Mouse (Mus musculus) hindbrain, embryonic 15.5 days (tissue): ENCODE data around the gene Bdh2. TPM values are rescaled to one million over a fixed set of nuclear protein-coding genes. Genes with fewer than 3 reads are reported as not detected.

Source experiments
- ATAC-seq: fragments of 200-750 bp; cut with Nextera tagmentation; 2 replicates; pipeline ENCODE4 v1.8.0; 2017; ENCODE audit warnings: low read depth, moderate number of reproducible peaks, moderate TSS enrichment; ENCODE audit not compliant: low FRiP score
- H3K27ac ChIP-seq: fragments of 300-500 bp; sonication (generic); replicated peaks from 2 replicates; pipeline ENCODE4 v1.5.1; 2015; ENCODE audit warnings: mild to moderate bottlenecking, inconsistent platforms
- H3K27me3 ChIP-seq: fragments of 300-500 bp; sonication (generic); 2 replicates; pipeline ENCODE4 v1.6.1; 2015; ENCODE audit warnings: control low read depth, inconsistent platforms
- H3K36me3 ChIP-seq: fragments of 300-500 bp; sonication (generic); 2 replicates; pipeline ENCODE4 v1.6.1; 2015; ENCODE audit warnings: control low read depth, inconsistent platforms
- H3K4me1 ChIP-seq: fragments of 300-500 bp; sonication (generic); replicated peaks from 2 replicates; pipeline ENCODE4 v1.6.1; 2015; ENCODE audit warnings: control low read depth, inconsistent platforms
- H3K4me2 ChIP-seq: fragments of 300-500 bp; sonication (generic); 2 replicates; pipeline ENCODE4 v1.6.1; 2015; ENCODE audit warnings: moderate library complexity, mild to moderate bottlenecking, inconsistent platforms
- H3K4me3 ChIP-seq: fragments of 300-500 bp; sonication (generic); 2 replicates; pipeline ENCODE4 v1.5.1; 2015; ENCODE audit warnings: mild to moderate bottlenecking, inconsistent platforms
- H3K9ac ChIP-seq: fragments of 300-500 bp; sonication (generic); 2 replicates; pipeline ENCODE4 v1.6.1; 2015; ENCODE audit warnings: inconsistent platforms
- H3K9me3 ChIP-seq: fragments of 300-500 bp; sonication (generic); 2 replicates; pipeline ENCODE4 v1.6.1; 2016; ENCODE audit warnings: control low read depth, inconsistent platforms
- WGBS: fragments of 180-500 bp; shearing (Covaris S2); methylation state at CpG from one replicate; pipeline ENCODE4 v1.1.7; 2015; 5-methylcytosine and 5-hydroxymethylcytosine counted together
- polyA plus RNA-seq: library from polyadenylated mRNA; unstranded; fragments of >200 nt; fragmentation: Nextera tagmentation; extraction: Ambion mirVana; gene quantifications from 2 replicates; pipeline ENCODE4 v1.2.1, GENCODE M21; 2015

The Bdh2 gene
- polyA plus RNA-seq, 1 experiment from 2014 or later, result 3.5 TPM

DNA sequence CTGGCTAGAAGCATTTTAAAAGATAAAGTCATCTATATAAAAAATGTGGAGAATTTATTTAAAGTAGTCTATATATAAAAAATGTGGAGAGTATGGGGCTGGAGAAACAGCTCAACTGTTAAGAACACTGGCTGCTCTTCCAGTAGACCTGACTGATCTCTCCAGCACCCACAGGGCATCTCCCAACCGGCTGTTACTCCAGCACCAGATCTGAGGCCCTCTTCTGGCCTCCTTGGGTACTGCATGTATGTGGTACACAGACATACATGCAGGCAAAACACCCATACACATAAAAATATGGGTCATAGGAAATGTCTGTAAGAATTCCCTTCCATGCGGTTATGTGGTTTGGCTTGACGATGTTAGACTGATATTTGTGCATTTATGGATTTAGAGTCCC, 47.5 kb downstream of the Bdh2 start:
- no peak for ATAC-seq
- H3K27me3 ChIP-seq, result no peaks in the 10 kb centered on the region
- WGBS, result 45% methylated on average over 3 of the region's 3 CpGs

DNA sequence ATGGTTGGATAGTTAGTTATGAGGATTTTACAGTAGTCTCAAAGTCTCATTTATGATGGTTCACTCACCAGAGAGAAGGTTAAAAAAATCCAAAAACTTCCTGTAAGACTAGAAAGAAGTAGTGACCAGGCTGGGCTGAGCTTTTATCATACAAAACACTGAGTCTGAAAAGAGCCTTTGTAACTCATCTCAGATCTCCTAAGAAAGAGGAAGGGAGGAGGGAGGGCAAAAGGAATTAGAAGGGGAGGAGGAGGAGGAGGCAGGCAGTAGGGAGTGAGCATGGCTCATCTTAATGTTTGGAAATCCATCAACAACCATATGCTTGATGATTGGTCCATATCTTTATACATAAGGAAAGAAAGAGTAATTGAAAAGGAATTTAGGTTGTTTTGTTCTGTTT, 51.7 kb downstream of the Bdh2 start:
- H3K9me3 ChIP-seq, result no peaks in the 10 kb centered on the region
- no peak overlapping the region for H3K27ac ChIP-seq
- H3K4me2 ChIP-seq, result no peak overlapping the region
- H3K9ac ChIP-seq, result no peak overlapping the region
- H3K4me3 ChIP-seq, result no peak overlapping the region
- no peaks in the 10 kb centered on the region for H3K27me3 ChIP-seq
- no peak for ATAC-seq
- no peaks in the 10 kb centered on the region for H3K4me1 ChIP-seq
- H3K36me3 ChIP-seq, result no peaks in the 10 kb centered on the region

More for the DNA sequence above, 47.5 kb downstream of the Bdh2 start:
- Histone ChIP-seq H3K36me3 (no peaks in the 10 kb centered on the region), H3K9ac (no peak overlapping the region), H3K4me1 (no peaks in the 10 kb centered on the region), H3K9me3 (no peaks in the 10 kb centered on the region), H3K4me2 (no peak overlapping the region), H3K27ac (no peak overlapping the region), H3K4me3 (no peak overlapping the region)

- no peak overlapping the region for H3K4me3 ChIP-seq
- H3K27me3 ChIP-seq, result no peaks in the 10 kb centered on the region
- no peaks in the 10 kb centered on the region for H3K4me1 ChIP-seq
- H3K4me2 ChIP-seq, result no peak overlapping the region
- H3K9me3 ChIP-seq, result no peaks in the 10 kb centered on the region
- H3K36me3 ChIP-seq, result no peaks in the 10 kb centered on the region
- WGBS, result 25% methylated on average over 4 of the region's 4 CpGs
- H3K9ac ChIP-seq, result no peak overlapping the region
- no peak overlapping the region for H3K27ac ChIP-seq
- ATAC-seq, result no peak
Measured at GRCm38 (mm10) chr3:135333763-135334162, 52.7 kb downstream of the Bdh2 start.

DNA sequence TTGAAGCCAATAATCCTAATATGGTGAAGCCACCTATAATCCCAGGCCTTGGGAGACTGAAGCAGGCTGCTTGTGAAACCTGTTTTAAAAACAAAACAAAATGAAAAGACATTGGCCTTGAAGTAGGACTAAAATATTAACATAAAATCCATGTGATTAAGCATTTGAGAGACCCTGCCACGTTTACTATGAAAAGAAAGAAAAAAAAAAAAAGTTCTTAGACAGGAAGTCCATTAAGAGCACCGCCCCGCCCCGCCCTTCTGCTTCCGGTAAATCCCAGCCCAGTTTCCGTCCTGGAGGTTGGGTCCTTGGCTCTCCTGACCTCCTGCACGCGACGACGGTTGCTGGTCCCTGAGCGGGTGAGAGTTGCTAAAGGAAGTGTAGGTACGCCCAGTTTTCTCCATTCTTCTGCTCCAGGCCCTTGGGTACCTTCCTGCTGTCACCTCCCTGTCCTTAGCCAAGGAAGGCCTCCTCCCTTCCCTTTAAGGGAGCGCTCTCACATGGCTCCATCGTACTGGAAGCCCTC, 66.8 kb downstream of the Bdh2 start, which contains the start of gene Slc9b1:
Gene Slc9b1, plus strand, starts transcription at position 291 of the 526 bp plus-strand sequence.
- Histone ChIP-seq H3K9me3 (no peaks in the 10 kb centered on the region), H3K27me3 (no peaks in the 10 kb centered on the region), H3K4me1 (no peaks in the 10 kb centered on the region), H3K27ac (no peak within 1 kb of the TSS), H3K9ac (no peak within 1 kb of the TSS), H3K4me2 (no peak within 1 kb of the TSS), H3K36me3 (no peaks in the 10 kb centered on the region), H3K4me3 (no peak within 1 kb of the TSS)
- no peak for ATAC-seq
- WGBS, result 87% methylated on average over 14 of the region's 14 CpGs

- no peaks in the 10 kb centered on the region for H3K4me1 ChIP-seq
- no peaks in the 10 kb centered on the region for H3K36me3 ChIP-seq
- no peak overlapping the region for H3K4me2 ChIP-seq
- H3K27ac ChIP-seq, result no peak overlapping the region
- no peaks in the 10 kb centered on the region for H3K9me3 ChIP-seq
- H3K4me3 ChIP-seq, result no peak overlapping the region
- ATAC-seq, result no peak
- no peak overlapping the region for H3K9ac ChIP-seq
- no peaks in the 10 kb centered on the region for H3K27me3 ChIP-seq
Measured at GRCm38 (mm10) chr3:135349022-135349421, 68.0 kb downstream of the Bdh2 start.

GRCm38 (mm10) chr3:135351857-135352256, 70.8 kb downstream of the Bdh2 start:
- WGBS, result 93% methylated on average over 3 of the region's 3 CpGs
- Histone ChIP-seq H3K4me1 (no peaks in the 10 kb centered on the region), H3K4me3 (no peak overlapping the region), H3K27ac (no peak overlapping the region), H3K27me3 (no peaks in the 10 kb centered on the region), H3K9ac (no peak overlapping the region), H3K36me3 (no peaks in the 10 kb centered on the region), H3K9me3 (no peaks in the 10 kb centered on the region), H3K4me2 (no peak overlapping the region)
- ATAC-seq, result no peak

Other genes starting within 250 kb of the Bdh2 start
- gene Cenpe, start 68.7 kb upstream of the Bdh2 start, polyA plus RNA-seq, result 4.9 and 7.0 TPM in 2 replicates
- gene Slc9b2, start 26.5 kb downstream of the Bdh2 start, polyA plus RNA-seq, result 1.9 and 2.0 TPM in 2 replicates
- gene Slc9b1, start 66.8 kb downstream of the Bdh2 start, polyA plus RNA-seq, result 0.45 TPM in 1 of 2 replicates, not detected in the other
- 64.6 and 66.8 TPM in 2 replicates for gene Cisd2, start 142.7 kb downstream of the Bdh2 start, polyA plus RNA-seq
- 344 and 347 TPM in 2 replicates for gene Ube2d3, start 156.9 kb downstream of the Bdh2 start, polyA plus RNA-seq
- gene Manba, start 204.4 kb downstream of the Bdh2 start, polyA plus RNA-seq, result 6.3 and 6.7 TPM in 2 replicates